Mouse (Mus musculus): ENCODE measurements around the gene Nmnat1.

DNA sequence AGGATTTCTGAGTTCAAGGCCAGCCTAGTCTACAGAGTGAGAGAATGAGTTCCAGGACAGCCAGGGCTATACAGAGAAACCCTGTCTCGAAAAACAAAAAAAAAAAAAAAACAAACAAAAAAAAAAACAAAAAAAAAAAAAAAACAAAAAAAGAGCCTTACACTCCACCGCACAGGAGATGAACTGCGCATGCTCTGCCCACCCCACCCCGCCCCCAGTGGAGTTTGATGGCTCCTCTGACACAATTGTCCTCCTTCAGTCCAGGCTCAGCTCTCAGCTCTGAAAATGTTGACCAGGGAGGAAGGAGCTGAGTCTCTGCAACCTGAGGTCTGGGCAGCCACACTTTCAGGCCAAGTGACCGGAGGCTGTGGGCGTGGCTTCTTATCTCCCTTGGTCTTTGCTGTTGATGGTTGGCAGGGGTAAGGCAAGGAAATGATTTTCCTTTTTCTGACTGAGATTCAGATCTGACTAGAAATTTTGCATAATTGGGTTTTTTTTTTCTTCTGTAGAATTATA lies 21.5 kb downstream of the Nmnat1 start:
- no peak for TF ChIP-seq POLR2A (IDR thresholded peaks at IDR 0.05; ENCODE audit: low read depth, low read length)
- no peak for TF ChIP-seq CTCF (conservative IDR thresholded peaks at IDR 0.05; ENCODE audit: insufficient read depth, insufficient read length, low read depth, low read length)
